Mouse (Mus musculus) ZHBTc4 (cell line): Measurements from ENCODE around the gene Anapc11.
"Not testable (repeated sequence)": the region's sequence is repeated elsewhere in the genome, so short reads cannot be mapped to it uniquely, and the experiment has no call there.

Source experiments
- DNase-seq: peaks from one replicate; pipeline ENCODE4 v3.0.0-alpha.2; 2011; ENCODE audit warnings: low read depth, low spot score

The Anapc11 gene

DNA sequence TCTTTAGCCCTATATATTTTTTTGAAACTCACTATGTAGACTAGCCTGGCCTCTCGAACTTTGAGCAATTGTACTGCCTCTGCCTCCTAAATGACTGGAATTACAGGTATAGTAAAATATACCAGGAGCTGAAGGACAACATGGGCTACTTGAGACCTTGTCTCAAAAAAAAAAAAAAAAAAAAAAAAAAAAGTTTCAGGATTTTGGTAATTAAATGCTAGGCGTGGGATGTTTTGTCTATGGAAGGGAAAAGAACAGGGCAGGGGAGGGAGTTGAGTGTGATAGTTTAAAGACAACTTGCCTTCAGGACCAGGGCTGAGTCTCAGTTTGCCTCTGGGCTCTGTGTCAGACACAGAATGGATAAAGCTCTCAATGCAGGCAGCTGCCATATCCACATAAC lies 23.2 kb upstream of the Anapc11 start:
- DNase-seq = no peak

DNA sequence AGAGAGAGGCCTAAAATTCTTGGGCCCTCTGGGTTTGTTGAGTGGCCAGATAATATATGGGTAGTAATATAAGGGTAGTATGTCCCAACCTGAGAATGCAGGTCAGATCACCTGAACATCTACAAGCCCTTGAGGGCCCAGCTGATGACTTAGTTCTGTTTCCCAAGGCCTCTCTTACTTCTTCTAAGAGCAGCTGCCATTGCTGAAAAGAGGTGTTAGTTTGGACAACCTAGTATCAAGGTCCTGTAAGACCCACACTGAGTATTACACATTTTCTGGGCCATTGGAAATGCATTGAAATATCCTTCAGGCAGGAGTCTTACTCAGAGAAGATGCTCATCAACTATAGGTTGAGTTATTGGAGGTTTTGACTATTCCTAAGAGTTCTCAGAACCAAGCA lies 22.3 kb upstream of the Anapc11 start:
- DNase-seq = no peak

DNA sequence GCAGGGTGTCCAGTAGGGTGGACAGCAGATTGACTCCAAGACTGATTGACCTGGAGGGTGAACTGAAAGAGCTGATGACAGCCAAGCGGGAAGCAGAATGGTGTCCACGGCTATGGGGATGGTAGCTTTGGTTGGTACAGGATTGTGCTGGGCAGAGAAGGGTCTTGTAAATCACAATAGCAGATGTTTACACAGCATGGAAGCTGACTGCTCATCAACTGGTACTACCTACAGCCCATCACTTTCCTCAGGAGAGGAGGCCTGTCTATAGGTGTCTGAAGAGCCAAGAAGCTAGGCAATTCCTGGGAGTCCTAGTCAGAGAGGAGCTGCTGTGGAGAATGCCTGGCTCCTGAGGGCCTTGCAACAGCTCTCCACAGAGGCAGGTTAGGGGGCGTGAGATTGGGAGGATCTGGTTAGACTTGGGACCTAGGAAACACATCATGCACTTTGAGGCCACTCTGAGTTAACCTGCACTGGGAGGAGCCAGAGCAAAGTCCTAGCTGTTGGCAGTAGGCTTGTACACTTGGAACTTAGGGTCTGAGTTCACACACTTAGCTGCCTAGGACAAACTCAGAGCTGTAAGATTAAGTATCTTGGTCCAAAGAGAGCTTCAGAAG lies 21.7 kb upstream of the Anapc11 start:
- DNase-seq = no peak

DNA sequence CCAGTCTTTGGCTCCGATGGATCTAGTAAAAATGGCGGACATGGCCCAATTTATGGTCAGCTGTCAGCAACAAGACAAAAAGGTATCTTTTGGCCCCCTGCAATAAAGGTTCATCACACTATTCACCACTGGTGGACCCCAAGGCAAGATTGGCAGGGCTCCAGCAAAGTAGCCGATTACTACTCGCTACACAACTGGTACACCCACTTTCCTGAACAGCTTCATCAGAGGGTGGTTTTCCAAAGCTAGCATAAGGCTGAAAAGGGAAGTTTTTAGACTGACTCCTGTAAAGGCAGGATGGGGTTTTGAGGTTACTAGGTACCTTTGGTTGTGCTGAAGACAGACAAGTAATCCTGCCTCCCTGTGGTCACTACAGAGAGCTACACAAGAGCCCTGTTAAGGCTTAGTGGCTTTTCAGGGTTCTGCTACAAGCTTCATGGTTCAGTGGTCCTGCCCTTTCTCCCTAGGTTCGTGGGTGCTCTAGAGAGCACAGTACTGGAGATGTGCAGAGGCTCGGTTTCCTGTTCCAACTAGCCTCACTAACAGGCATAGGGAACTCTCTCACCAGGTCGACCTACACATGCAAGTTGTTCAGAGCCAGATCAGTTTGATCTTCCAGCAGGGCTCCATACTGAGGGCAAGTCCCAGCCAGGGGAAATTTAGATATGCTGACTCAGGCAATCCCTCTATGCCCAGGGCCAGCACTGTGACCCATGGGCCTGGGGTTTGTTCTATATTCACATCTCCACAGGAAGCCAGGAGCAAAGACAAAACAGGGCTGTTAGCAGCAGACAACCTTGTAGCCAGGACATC lies 20.8 kb upstream of the Anapc11 start:
- DNase-seq = peak; percentile 60

DNA sequence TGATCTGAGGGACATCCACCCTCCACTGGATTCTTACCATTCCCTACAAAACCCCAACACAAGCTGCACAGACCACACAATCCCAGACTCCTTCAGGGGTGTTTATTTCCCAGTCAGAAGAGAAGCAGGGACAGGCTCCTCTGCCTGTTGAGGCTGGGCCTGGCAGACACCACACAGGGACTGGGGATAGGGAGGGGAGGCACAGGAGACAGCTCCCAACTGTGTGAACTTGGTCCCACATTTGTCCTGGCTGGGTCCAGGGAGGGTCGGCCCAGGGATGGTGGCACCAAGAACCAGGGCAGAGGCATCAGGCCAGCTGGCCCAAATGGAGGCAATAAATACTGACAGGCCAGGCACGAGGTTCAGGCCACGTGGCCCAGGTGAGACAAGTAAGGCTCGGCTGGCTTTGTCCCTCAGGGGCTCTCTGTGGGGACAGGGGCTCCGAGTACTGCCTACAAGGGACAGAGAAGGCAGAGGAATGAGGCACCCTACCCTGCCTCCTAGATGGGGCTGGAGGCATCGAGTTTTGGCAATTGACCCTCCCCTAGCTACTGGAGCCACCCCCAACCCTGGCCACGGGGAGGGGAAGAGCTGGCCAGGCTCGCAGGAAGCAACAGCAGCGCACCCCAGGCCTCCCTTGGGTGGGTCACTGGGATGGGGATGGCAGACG lies 20.1 kb upstream of the Anapc11 start:
- no peak for DNase-seq

DNA sequence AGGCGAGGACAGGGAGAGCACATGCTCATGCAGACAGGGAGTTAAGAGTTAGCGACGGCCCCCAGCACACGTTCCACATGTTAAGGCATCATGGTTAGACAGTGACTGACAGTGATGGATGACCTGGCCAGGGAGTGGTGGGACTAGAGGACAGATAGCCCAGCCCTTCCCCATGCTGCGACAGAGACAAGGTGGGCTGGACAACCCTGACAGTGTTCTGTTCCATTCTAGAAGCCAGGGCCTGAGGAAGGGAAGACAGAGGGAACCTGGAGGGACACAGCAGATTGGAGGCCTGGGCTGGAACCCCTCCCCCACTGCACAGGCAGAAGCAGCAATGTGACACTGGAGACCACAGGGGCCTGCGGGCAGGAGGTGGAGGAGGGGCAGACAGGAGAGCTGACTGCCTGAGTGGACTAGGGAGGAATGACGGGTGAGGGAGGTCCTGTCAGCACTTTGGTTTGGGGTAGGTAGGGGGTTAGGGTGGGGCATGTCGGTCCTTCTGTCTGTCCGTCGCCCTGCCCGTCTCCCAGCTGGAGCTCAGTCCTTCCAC lies 19.5 kb upstream of the Anapc11 start:
- no peak for DNase-seq

DNA sequence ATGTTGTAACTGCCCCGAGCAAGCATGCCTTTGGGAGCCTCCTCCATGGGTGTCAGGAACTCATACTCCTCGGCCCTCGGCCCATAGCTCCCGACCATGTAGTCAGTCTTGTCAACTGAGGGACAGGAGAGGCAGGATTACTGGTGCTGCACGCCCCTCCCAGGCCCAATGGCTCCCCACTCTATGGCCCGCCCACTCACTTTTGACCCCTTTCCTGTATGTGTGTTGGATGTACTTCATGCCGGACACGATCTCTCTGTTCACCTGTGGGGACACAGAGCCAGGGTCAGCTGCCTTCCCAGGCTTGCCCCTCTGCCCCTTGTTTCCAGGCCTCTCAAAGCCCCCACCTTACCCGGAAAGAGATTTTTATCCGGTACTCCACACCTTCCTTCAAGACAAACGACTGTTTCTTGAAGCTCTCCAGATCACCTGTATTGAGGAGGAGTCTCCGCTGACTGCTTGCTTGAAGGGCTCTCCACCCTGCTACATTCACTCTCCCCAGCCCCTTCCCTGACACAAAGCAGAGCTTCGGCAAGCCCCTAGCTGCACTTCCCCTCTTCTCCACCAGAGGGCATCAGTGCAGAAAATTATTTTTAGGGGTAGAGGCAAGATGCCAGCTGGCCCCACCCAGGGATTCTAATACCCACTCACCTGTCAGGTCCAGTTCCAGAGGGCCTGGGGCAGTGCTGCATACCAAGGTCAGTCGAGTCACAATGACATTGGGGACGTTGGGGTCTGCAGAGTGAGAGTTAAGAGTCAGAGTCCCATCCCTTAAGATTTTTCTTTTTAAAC lies 18.7 kb upstream of the Anapc11 start:
- peak; percentile 87 for DNase-seq

DNA sequence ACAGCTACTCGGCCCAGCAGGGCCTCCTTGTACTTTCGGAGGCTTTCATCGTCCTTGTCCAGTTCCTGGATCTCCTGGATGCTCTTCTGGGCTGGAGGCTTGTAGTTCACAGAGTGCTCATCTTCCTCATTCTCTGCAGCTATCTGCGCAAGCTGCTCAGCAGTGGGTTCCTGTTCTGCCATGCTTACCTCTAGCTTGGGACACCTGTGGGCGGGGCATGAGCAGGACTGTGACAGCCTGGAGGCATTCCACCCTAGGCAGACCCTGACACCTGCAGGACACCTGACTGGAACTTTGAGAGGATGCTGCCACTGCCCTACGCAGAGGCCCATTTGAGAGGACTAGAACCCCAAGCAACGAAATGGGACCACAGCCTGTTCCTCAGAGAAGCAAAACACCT lies 18.0 kb upstream of the Anapc11 start:
- peak; percentile 29 for DNase-seq

DNA sequence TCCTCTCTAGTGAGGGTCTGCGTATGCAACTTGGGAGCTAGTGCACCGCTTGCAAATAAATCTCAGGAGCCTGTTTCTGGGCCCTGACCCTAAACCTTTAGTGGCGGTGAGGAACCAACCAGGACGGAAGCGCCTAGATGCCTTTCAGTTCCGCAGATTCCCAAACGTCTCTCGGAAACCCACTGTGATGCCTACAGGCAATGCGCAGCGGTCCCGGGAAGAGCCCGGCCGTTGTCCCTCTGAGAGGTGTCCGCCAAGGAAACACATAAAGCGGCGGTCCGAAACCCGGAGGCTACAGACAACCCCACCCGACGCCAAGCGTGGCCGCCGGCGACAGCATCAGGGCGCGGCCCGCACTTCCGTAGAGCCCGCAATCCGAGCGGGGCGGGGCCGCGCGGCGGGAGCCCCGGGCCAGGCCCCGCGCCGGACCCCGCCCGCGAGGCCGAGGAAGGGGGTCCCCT lies 17.3 kb upstream of the Anapc11 start:
- peak; percentile 61 for DNase-seq

DNA sequence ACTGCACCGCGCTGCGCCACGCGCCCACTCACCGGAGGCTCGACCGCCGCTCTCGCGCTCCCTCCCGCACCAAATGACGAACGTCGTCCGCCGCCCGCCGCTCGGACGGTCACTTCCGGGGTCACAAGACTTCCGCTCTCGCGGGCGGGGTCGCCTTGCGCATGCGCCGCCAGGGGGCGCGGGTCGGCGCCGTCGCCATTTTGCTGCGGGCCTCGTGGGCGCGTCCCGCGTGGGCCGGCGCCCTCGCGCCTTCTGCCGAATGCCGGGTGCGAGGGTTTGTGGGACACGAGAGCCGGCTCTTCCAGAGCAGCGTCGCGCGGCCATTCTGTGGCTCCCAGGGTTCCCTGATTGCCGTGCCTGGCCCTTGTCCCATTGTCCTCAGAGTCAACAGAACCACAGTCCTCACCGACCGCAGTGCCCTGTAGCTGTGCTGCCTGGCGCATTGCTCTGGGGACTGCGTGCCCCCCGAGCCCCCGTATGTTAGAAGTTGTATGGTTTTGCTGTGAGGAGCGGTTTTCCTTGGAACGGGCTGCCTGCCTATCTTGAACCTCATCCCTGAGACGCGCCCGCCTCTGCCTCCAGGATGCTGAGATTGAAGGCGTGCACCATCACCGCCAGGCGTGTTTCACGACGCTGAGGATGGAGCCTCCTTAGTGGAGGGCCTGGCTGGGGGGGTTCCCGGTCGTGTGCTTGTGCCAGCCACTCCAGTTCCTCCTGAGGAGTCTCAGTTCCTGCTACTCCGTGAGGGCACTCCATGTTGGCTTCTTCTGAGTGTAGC lies 16.5 kb upstream of the Anapc11 start, which contains the start of gene Arhgdia:
Gene Arhgdia (minus strand): TSS at position 135 of the 778 bp plus-strand sequence.
- DNase-seq = peak; percentile 90

DNA sequence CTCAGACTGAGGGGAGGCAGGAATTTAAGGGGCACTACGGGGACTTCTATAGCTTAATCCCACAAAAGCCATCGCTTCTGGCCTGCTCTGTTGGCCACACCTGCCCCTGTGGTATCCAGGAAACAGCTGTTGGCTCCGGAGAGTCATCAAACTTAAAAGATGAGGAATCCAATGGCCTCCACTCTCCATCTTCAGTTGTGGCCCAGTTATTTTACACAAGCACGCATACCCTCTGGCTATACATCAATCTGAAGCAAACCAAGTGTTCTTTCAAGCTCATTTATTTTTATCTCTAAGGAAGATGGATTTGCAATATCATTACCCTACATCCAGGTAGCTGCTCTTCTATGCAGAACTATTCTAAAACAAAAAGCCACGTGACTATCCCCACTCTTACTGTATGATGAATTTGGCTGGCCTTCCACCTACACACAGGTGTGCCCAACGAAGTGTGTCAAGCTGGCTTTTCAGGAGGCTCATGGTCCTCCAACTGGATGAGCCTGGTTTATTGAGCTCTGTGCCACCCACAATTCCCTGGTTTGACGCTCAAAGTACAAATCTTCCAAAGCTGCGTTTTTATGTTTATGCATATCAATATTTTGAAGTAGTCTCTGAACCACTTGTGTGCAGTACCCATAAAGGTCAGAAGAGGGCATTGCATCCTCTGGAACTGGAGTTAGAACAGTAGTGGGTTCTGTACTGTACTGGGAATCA lies 15.8 kb upstream of the Anapc11 start:
- DNase-seq = peak; percentile 57

DNA sequence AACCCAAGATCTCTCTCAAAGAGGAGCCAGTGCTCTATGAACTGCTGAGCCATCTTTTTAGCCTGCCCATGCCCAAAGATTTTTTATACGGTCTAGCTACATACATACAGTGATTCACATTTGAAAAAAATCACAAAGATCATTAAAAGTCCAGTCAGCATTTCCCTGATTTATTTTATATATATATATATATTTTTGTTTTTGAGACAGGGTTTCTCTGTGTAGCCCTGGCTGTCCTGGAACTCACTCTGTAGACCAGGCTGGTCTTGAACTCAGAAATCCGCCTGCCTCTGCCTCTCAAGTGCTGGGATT lies 15.3 kb upstream of the Anapc11 start:
- DNase-seq = not testable (repeated sequence)

DNA sequence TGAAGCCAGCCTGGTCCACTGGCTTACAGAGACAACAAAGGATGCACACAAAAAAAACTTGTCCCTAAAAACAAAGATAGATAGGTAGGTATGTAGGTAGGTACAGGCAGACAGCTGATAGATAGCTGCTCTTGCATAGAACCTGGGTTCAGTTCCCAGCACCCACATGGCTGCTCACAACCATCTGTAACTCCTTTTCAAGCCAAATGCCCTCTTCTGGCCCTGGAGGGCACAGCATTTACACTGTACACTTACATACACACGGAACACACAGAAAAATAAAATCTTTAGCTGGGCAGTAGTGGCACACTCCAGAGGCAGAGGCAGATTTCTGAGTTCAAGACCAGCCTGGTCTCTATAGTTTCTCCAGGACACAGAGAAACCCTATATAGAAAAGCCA lies 14.3 kb upstream of the Anapc11 start:
- DNase-seq = peak; percentile 39

DNA sequence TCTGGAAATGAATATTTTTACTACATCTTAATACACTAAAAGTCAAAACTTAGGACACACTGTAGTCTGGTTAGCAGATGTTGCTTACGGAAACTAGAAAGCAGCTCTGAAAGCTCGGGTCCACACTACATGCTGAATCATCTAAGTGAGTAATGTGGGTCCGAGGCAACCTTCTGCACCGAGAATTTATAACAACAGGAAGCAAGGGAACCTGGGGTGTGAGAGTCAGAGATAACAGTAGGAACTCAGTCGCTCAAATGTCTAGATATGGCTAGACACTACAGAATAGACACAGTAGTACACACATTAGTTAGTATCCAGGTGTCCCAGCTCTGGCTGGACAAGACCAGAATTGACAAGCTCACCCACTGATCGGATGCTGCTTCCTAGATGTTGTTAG lies 9.7 kb upstream of the Anapc11 start:
- DNase-seq = no peak

DNA sequence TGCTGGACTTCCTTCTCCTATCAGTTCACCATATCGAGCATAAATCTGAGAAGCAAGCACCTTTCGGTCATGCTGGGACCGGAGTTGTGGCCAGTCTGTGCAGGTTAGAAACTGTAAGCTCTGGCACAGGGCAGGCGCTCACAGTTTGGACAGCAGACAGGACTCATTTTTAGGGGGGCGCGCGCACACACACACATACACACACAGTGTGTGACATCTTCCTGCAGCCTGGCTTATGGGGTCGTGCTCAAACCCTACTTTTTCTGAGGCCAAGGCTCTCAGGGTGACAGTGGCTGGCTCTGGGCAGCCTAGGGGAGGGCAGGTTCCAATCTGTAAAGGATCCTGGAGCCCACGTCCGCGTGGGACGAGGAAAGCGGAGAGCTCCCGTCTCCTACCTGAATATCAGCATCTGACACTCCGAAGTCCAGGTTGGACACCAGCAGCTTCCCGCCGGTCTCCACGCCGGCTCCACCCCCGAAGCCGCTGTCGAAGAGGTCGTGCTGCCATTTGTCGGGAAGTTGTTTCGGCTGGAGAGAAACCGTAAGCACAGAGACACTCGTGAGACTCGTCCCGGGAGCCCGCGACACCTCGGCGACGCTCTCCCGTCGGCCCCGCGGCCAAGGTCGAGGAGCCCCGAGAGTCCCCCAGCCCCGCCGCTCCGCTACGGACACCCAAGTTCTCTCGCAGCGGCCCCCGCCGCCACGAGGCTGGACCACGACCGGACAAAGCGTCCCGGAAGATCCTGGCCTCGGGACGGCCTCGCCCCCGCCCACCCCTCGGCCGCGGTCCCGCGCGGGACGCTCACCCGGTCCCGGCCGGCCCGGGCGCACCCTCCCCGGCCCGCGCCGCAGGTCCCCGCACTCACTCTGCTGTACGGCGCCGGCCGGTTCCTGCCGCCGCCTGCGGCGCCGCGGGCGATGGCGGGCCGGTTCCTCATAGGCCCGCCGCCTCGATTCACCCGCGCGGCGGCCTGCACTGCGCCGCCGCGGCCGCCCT lies 683 bp upstream of the Anapc11 start:
- DNase-seq = peak; percentile 54

DNA sequence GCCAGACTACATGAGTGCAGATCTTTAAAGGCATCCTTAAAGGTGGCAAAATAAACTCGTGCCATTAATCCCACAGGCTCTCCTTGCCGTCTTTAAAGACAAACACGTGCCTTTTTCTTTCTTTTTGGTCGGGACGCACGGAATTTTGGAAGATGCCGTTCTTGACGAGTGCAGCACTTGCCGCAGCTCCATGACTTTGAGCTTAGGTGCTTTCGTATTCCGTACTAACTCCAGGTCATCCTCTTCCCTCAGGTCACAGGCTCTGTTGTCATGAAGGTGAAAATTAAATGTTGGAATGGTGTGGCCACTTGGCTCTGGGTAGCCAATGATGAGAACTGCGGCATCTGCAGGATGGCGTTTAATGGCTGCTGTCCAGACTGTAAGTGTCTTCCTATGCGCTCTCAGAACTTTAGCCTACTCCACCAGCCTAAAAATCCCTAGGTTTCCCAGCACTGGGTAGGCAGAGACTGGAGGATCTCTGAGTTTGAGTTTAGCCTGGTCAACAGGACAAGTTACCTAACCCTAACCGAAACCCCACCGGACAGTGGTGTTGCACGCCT lies 849 bp downstream of the Anapc11 start:
- no peak for DNase-seq

DNA sequence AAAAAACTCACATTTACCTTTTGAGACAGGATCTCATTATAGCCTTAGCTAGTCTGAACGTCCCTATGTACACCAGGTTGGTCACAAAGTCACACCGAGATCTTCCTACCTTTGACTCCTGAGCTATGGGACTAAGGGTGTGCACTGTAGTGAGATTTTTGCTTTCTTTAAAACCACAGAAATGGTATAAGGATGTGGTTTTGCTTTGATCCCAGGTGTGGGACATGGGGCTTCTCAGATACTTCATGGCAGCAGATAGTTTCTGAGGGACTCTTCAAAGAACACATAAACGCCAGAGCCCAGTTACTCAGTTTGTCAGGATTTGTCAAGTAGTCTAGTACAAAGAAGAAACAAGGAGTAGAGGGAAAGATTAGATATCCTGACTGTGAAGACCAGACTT lies 2.5 kb downstream of the Anapc11 start:
- no peak for DNase-seq

DNA sequence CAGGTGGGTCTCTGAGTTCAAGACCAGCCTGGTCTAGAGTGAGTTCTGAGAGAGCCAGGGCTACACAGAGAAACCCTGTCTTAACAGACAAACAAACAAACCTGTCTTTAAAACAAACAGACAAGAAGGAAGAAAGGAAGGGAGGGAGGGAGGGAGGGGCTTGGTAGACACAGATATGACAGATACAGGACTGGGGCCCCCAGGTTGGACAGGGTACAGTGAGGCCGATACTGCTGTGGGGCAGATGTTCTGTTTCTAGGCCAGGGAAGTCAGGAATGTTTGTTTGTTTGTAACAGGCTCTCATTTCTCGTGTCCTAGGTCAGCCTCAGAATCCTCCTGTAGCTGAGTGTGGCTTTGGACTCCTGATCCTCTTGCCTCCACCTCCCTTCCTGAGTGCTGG lies 5.3 kb downstream of the Anapc11 start:
- no peak for DNase-seq

DNA sequence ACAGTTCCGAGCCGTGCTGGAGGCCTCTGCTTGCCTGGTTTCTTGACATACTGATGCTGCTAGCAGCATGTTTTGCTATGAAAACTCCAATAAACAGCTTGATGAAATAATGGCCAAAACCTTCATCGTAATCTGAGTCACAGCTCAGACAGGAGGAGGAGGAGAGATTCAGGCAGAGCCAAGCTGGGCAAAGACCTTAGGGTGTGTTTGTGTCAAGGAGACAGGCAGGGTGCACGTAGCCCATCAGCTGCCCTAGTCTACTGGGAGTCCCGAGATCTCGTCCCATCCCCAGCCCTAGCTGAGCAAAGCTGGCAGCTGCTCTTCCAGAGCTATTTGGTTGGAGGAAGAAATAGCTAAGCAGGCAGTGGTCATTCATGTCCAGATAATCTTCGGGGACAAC lies 7.4 kb downstream of the Anapc11 start:
- DNase-seq = no peak
